8 mouse cellular contexts compared by ENCODE assay signal in the genomic region with DNA sequence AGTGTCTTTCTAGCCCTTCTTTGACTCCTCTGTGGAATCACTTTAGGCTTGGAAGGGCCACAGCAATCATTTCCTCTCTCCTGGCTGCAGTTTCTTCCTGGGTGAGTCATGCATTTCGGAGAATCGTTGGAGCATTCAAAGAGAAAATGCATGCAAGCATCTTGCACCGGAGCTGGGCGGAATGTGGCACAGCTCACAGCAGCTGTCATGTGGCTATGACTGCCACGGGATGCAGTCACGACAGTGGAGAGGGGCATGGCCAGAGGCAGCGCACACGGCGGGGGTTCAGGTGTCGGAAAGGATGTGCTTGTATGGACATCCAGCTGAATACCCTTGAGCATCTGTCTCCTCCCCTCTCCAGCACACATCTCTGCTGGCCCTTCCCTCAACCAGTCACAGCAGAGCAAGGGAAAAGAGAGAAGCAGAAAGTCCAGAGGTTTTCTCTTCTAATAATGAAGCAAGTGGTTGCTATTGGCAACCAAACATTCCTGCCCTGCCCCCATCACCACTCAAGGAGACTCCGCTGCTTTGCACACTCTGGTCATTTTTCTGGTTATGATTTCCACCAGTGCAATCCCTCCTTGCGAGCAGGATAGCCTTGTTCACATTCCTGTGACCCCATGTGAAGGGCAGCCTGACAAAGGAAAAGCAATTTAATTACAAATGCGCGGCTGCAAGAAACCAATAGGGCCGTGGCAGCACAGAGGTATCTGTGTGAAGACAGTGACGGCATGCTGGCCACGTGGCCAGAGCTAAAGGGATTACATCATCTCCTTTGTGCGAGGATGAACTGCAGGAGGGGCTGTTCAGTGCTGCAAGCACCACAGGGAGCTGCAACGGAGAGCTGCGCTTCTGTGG.
DNase-seq lines count a peak whose midpoint lies in the region; ATAC-seq and TF ChIP-seq lines count a peak whose summit lies in the region.

No protein-coding gene starts in this region.

- under 1% methylated on average over 20 of the region's 20 CpGs for WGBS in forebrain, embryonic 14.5 days
- WGBS in hindbrain, embryonic 12.5 days, result 10% methylated on average over 20 of the region's 20 CpGs
- WGBS in lung, embryonic 16.5 days, result 14% methylated on average over 20 of the region's 20 CpGs

- H3K4me2 ChIP-seq in forebrain, embryonic 14.5 days (ENCODE audit: low read length), result peak overlapping the region; percentile 72
- peak overlapping the region; percentile 63 for H3K4me2 ChIP-seq in hindbrain, embryonic 12.5 days (replicated peaks)
- peak overlapping the region; percentile 55 for H3K4me2 ChIP-seq in lung, embryonic 16.5 days (ENCODE audit: low read depth, low read length)

- no peaks in the 10 kb centered on the region for H3K27me3 ChIP-seq in G1E (ENCODE audit: insufficient read depth, low read length)
- no peaks in the 10 kb centered on the region for H3K27me3 ChIP-seq in forebrain, embryonic 14.5 days (replicated peaks; ENCODE audit: control insufficient read depth, insufficient read depth, low read length)
- no peaks in the 10 kb centered on the region for H3K27me3 ChIP-seq in hindbrain, embryonic 12.5 days
- no peaks in the 10 kb centered on the region for H3K27me3 ChIP-seq in lung, embryonic 16.5 days (ENCODE audit: control insufficient read depth, insufficient read depth, low read depth, low read length)

- no peak for ATAC-seq in G1E (ENCODE audit: extremely low read depth, insufficient number of reproducible peaks, low FRiP score, poor library complexity, severe bottlenecking)
- ATAC-seq in cerebellum, adult (ENCODE audit: insufficient number of reproducible peaks, low FRiP score, low TSS enrichment), result peak; percentile 71
- ATAC-seq in forebrain, embryonic 14.5 days, result peak; percentile 95
- ATAC-seq in hindbrain, embryonic 12.5 days (ENCODE audit: low FRiP score), result peak; percentile 98
- ATAC-seq in lung, embryonic 16.5 days (ENCODE audit: low read depth), result peak; percentile 87
- ATAC-seq in monocyte, adult 5-6 weeks (replicated peaks; ENCODE audit: insufficient number of reproducible peaks, low FRiP score, low TSS enrichment, poor library complexity, severe bottlenecking), result no peak

- H3K36me3 ChIP-seq in G1E (replicated peaks), result no peaks in the 10 kb centered on the region
- no peaks in the 10 kb centered on the region for H3K36me3 ChIP-seq in forebrain, embryonic 14.5 days (ENCODE audit: control insufficient read depth, insufficient read depth, low read length)
- no peaks in the 10 kb centered on the region for H3K36me3 ChIP-seq in hindbrain, embryonic 12.5 days
- no peaks in the 10 kb centered on the region for H3K36me3 ChIP-seq in lung, embryonic 16.5 days (ENCODE audit: control insufficient read depth, insufficient read depth, low read length)

- H3K4me3 ChIP-seq in G1E (ENCODE audit: low read depth, low read length), result 0 out of 2 replicates have a peak overlapping the region, but pooled peaks have one; percentile 33
- peak overlapping the region; percentile 29 for H3K4me3 ChIP-seq in forebrain, embryonic 14.5 days (ENCODE audit: low read depth, low read length)
- H3K4me3 ChIP-seq in hindbrain, embryonic 12.5 days, result peak overlapping the region; percentile 32
- peak overlapping the region; percentile 29 for H3K4me3 ChIP-seq in lung, embryonic 16.5 days (ENCODE audit: low read length)

- peaks cover 69% of the 10 kb centered on the region for H3K9me3 ChIP-seq in G1E (replicated peaks)
- no peaks in the 10 kb centered on the region for H3K9me3 ChIP-seq in forebrain, embryonic 14.5 days (replicated peaks; ENCODE audit: control insufficient read depth, low read length)
- H3K9me3 ChIP-seq in hindbrain, embryonic 12.5 days (replicated peaks), result no peaks in the 10 kb centered on the region
- H3K9me3 ChIP-seq in lung, embryonic 16.5 days (ENCODE audit: control insufficient read depth, low read length), result no peaks in the 10 kb centered on the region

- H3K9ac ChIP-seq in forebrain, embryonic 14.5 days (ENCODE audit: low read length), result peak overlapping the region; percentile 71
- peak overlapping the region; percentile 66 for H3K9ac ChIP-seq in hindbrain, embryonic 12.5 days
- H3K9ac ChIP-seq in lung, embryonic 16.5 days (ENCODE audit: low read length), result peak overlapping the region; percentile 34

- peak overlapping the region; percentile 94 for H3K27ac ChIP-seq in forebrain, embryonic 14.5 days (ENCODE audit: low read depth, low read length)
- H3K27ac ChIP-seq in hindbrain, embryonic 12.5 days, result peak overlapping the region; percentile 94
- no peak overlapping the region for H3K27ac ChIP-seq in lung, embryonic 16.5 days (ENCODE audit: low read length)

- no peak for DNase-seq in G1E (ENCODE audit: low spot score)
- DNase-seq in forebrain, embryonic 14.5 days (ENCODE audit: low spot score), result peak; percentile 96
- peak; percentile 83 for DNase-seq in layer of hippocampus, adult 9-11 months
- DNase-seq in retina, postnatal 7 days (ENCODE audit: low read depth, low spot score), result peak; percentile 54

- no peak for TF ChIP-seq CTCF in G1E (IDR thresholded peaks at IDR 0.05; ENCODE audit: low read depth, low read length)

- no peaks in the 10 kb centered on the region for H3K4me1 ChIP-seq in G1E (ENCODE audit: insufficient read depth, low read depth, low read length)
- H3K4me1 ChIP-seq in forebrain, embryonic 14.5 days (ENCODE audit: control insufficient read depth, insufficient read depth, low read length), result peaks cover 56% of the 10 kb centered on the region
- peaks cover 49% of the 10 kb centered on the region for H3K4me1 ChIP-seq in hindbrain, embryonic 12.5 days
- peaks cover 38% of the 10 kb centered on the region for H3K4me1 ChIP-seq in lung, embryonic 16.5 days (replicated peaks; ENCODE audit: control insufficient read depth, insufficient read depth, low read length)

Comparison
In these comparisons a context has a peak if more than half of its experiments do, and no peak if none do; other contexts are left out.
1. ATAC-seq: peak in cerebellum, adult (single experiment), forebrain, embryonic 14.5 days (single experiment), hindbrain, embryonic 12.5 days (single experiment) and lung, embryonic 16.5 days (single experiment); none in G1E (single experiment) and monocyte, adult 5-6 weeks (single experiment).
2. Peak in every context shown above with its lines, with median percentiles within 50 percentile points of each other: H3K4me3 ChIP-seq, H3K4me2 ChIP-seq and H3K9ac ChIP-seq.